In genomic region chr10:31592741-31593524, GRCm38 (mm10) we compare ENCODE assay signal across 9 mouse cellular contexts. TPM values are rescaled to one million over a fixed set of nuclear protein-coding genes. Genes with fewer than 3 reads are reported as not detected.
A peak's percentile ranks its signal among the peaks of the same experiment; 100 is the strongest.
DNase-seq lines count a peak whose midpoint lies in the region; ATAC-seq and TF ChIP-seq lines count a peak whose summit lies in the region.
"Had no signal": no experiment of that assay in that cellular context is flagged by ENCODE, and none has a peak within 500 bp of the region (broad histone marks: within the 10 kb centered on the region; RNA-seq: fewer than 3 reads in every experiment).

No protein-coding gene starts in this region.

- no peak overlapping the region for H3K4me3 ChIP-seq in hindbrain, embryonic 12.5 days
- H3K4me3 ChIP-seq in stomach, postnatal 0 days (ENCODE audit: low read depth, low read length): no peak overlapping the region
- H3K4me3 ChIP-seq in thymus, adult 2 months (ENCODE audit: control insufficient read depth, insufficient read depth, low read length): no peak overlapping the region

- TF ChIP-seq POLR2A in thymus, adult 2 months (IDR thresholded peaks at IDR 0.05; ENCODE audit: control insufficient read depth, extremely low read depth, insufficient read depth, low read length, poor library complexity): no peak

- H3K27me3 ChIP-seq in hindbrain, embryonic 12.5 days: no peaks in the 10 kb centered on the region
- no peaks in the 10 kb centered on the region for H3K27me3 ChIP-seq in stomach, postnatal 0 days (ENCODE audit: control insufficient read depth, insufficient read depth, low read length)
- no peaks in the 10 kb centered on the region for H3K27me3 ChIP-seq in thymus, adult 2 months (ENCODE audit: control insufficient read depth, insufficient read depth, low read length)

- peaks cover 16% of the 10 kb centered on the region for H3K4me1 ChIP-seq in hindbrain, embryonic 12.5 days
- H3K4me1 ChIP-seq in stomach, postnatal 0 days (replicated peaks; ENCODE audit: control insufficient read depth, insufficient read depth): peaks cover 11% of the 10 kb centered on the region; the same call in 1 of the 2 replicates
- 0 out of 2 replicates have a peak, but pooled peaks cover 3% of the 10 kb centered on the region for H3K4me1 ChIP-seq in thymus, adult 2 months (replicated peaks; ENCODE audit: control insufficient read depth, insufficient read depth, low read length)

- WGBS in hindbrain, embryonic 12.5 days: 45% methylated on average over 9 of the region's 9 CpGs
- WGBS in stomach, postnatal 0 days: 27% methylated on average over 9 of the region's 9 CpGs
- 79% methylated on average over 9 of the region's 9 CpGs for WGBS in thymus, adult 2 months

- no peaks in the 10 kb centered on the region for H3K36me3 ChIP-seq in hindbrain, embryonic 12.5 days
- H3K36me3 ChIP-seq in stomach, postnatal 0 days (ENCODE audit: control insufficient read depth, insufficient read depth, low read length): no peaks in the 10 kb centered on the region
- no peaks in the 10 kb centered on the region for H3K36me3 ChIP-seq in thymus, adult 2 months (ENCODE audit: control insufficient read depth, insufficient read depth, low read length)

- peak; percentile 18 for DNase-seq in layer of hippocampus, adult 9-11 months
- DNase-seq in layer of hippocampus, adult 8-10 months (ENCODE audit: low spot score in 2 of 2): no peak
- DNase-seq in embryo, embryonic 9.5 days (ENCODE audit: extremely low spot score): peak; percentile 17
- peak; percentile 57 for DNase-seq in lung, postnatal 25 days (ENCODE audit: low spot score)
- DNase-seq in stomach, postnatal 0 days (ENCODE audit: low spot score): peak; percentile 50
- DNase-seq in cerebellum, postnatal 4 days (ENCODE audit: low spot score in 2 of 2): no peak
- DNase-seq in thymus, adult 2 months: no peak

- TF ChIP-seq CTCF in stomach, postnatal 0 days (IDR thresholded peaks at IDR 0.05; ENCODE audit: low read depth): no peak
- TF ChIP-seq CTCF in thymus, adult 2 months (IDR thresholded peaks at IDR 0.05; ENCODE audit: borderline replicate concordance, control insufficient read depth, extremely low read depth, insufficient read depth, low read length, poor library complexity): no peak

- no peak for TF ChIP-seq EP300 in stomach, postnatal 0 days (optimal IDR thresholded peaks at IDR 0.05)

- ATAC-seq in hindbrain, embryonic 12.5 days (ENCODE audit: low FRiP score): peak; percentile 80
- peak; percentile 80 for ATAC-seq in stomach, postnatal 0 days (ENCODE audit: low FRiP score, low TSS enrichment)

- no peak overlapping the region for H3K4me2 ChIP-seq in hindbrain, embryonic 12.5 days (replicated peaks)
- no peak overlapping the region for H3K4me2 ChIP-seq in stomach, postnatal 0 days (replicated peaks; ENCODE audit: low read depth)

- H3K9ac ChIP-seq in hindbrain, embryonic 12.5 days: no peak overlapping the region
- no peak overlapping the region for H3K9ac ChIP-seq in stomach, postnatal 0 days (ENCODE audit: low read length)
- H3K9ac ChIP-seq: liver, embryonic 14.5 days had no signal

- H3K9me3 ChIP-seq in hindbrain, embryonic 12.5 days (replicated peaks): no peaks in the 10 kb centered on the region
- H3K9me3 ChIP-seq in stomach, postnatal 0 days (ENCODE audit: control insufficient read depth, low read length): no peaks in the 10 kb centered on the region

- peak overlapping the region; percentile 66 for H3K27ac ChIP-seq in hindbrain, embryonic 12.5 days
- H3K27ac ChIP-seq in stomach, postnatal 0 days (replicated peaks): peak overlapping the region; percentile 69
- H3K27ac ChIP-seq in thymus, adult 2 months (ENCODE audit: control insufficient read depth, insufficient read depth, low read length): no peak overlapping the region
- H3K27ac ChIP-seq: liver, embryonic 14.5 days had no signal

RNA-seq across cellular contexts. Expression of gene Rnf217, which starts 16.1 kb away (rescaled TPM):
- total RNA-seq in layer of hippocampus, adult 8-10 months (2022): 1 to 10 TPM; 6.9 to 7.3 (median 7.1) TPM
- polyA plus RNA-seq in hindbrain, embryonic 12.5 days (2016; fragmentation: Nextera tagmentation; extraction: Ambion mirVana): 2.3 and 2.4 TPM in 2 replicates
- polyA plus RNA-seq in stomach, postnatal 0 days (2015; fragmentation: Nextera tagmentation; extraction: Ambion mirVana): 1.1 and 1.2 TPM in 2 replicates
- 0.42 and 0.45 TPM in 2 replicates for polyA plus RNA-seq in thymus, adult 2 months (2012; rRNA removed)

Comparison
In these comparisons a context has a peak if more than half of its experiments do, and no peak if none do; other contexts are left out.
1. DNase-seq: peak in layer of hippocampus, adult 9-11 months (single experiment), embryo, embryonic 9.5 days (single experiment), lung, postnatal 25 days (single experiment) and stomach, postnatal 0 days (single experiment); none in layer of hippocampus, adult 8-10 months (0 of 2), cerebellum, postnatal 4 days (0 of 2) and thymus, adult 2 months (single experiment).